Mouse (Mus musculus) heart, embryonic 12.5 days (tissue): Measurements from ENCODE around the gene Epc2. TPM values are rescaled to one million over a fixed set of nuclear protein-coding genes. Genes with fewer than 3 reads are reported as not detected.

Experiments
- ATAC-seq: fragments of 200-750 bp; cut with Nextera tagmentation; 2 replicates; pipeline ENCODE4 v1.8.0; 2017; ENCODE audit warnings: moderate TSS enrichment, moderate library complexity; ENCODE audit not compliant: insufficient number of reproducible peaks, low FRiP score
- H3K27ac ChIP-seq: fragments of 300-500 bp; sonication (generic); 2 replicates; pipeline ENCODE4 v1.5.1; 2016; ENCODE audit warnings: mild to moderate bottlenecking, moderate library complexity; ENCODE audit not compliant: poor library complexity, severe bottlenecking
- H3K27me3 ChIP-seq: fragments of 300-500 bp; sonication (generic); replicated peaks from 2 replicates; pipeline ENCODE4 v1.6.1; 2016; ENCODE audit warnings: mild to moderate bottlenecking, moderate library complexity
- H3K36me3 ChIP-seq: fragments of 300-500 bp; sonication (generic); 2 replicates; pipeline ENCODE4 v1.6.1; 2016; ENCODE audit warnings: mild to moderate bottlenecking, moderate library complexity
- H3K4me1 ChIP-seq: fragments of 300-500 bp; sonication (generic); replicated peaks from 2 replicates; pipeline ENCODE4 v1.6.1; 2016; ENCODE audit warnings: mild to moderate bottlenecking
- H3K4me2 ChIP-seq: fragments of 300-500 bp; sonication (generic); 2 replicates; pipeline ENCODE4 v1.6.1; 2016; ENCODE audit warnings: mild to moderate bottlenecking, moderate library complexity
- H3K4me3 ChIP-seq: fragments of 300-500 bp; sonication (generic); 2 replicates; pipeline ENCODE4 v1.5.1; 2016; ENCODE audit warnings: mild to moderate bottlenecking
- H3K9ac ChIP-seq: fragments of 300-500 bp; sonication (generic); 2 replicates; pipeline ENCODE4 v1.6.1; 2016; ENCODE audit warnings: mild to moderate bottlenecking, moderate library complexity
- H3K9me3 ChIP-seq: fragments of 300-500 bp; sonication (generic); replicated peaks from 2 replicates; pipeline ENCODE4 v1.6.1; 2016; ENCODE audit warnings: mild to moderate bottlenecking, moderate library complexity
- WGBS: fragments of 180-500 bp; shearing (Covaris S2); methylation state at CpG from one replicate; pipeline ENCODE4 v1.1.7; 2016; 5-methylcytosine and 5-hydroxymethylcytosine counted together
- polyA plus RNA-seq: library from polyadenylated mRNA; unstranded; fragments of >200 nt; fragmentation: Nextera tagmentation; extraction: Ambion mirVana; gene quantifications from 2 replicates; pipeline ENCODE4 v1.2.1, GENCODE M21; 2016

Epc2 gene
- polyA plus RNA-seq, 1 experiment from 2014 or later, result 5.5 TPM

DNA sequence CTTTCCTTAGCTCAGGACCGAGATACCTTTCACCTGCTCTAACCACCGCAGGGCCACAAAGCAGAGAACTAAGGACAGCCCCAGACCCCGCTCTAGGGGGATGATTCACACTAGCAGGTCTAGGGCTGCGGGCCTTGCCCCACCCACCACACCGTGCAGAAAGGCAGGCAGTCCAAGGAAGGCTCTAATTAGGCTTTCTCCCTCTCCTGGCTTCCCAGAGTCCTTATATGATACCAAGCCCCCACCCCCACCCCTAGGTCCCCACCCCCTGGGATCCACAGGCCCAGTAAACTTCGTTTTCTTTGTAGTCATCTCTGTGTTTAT, 119.5 kb downstream of the Epc2 start:
- WGBS, result 41% methylated on average over 6 of the region's 6 CpGs
- peaks cover 16% of the 10 kb centered on the region for H3K4me1 ChIP-seq
- 0 out of 2 replicates have a peak, but pooled peaks have one; percentile 45 for ATAC-seq
- no peak overlapping the region for H3K4me3 ChIP-seq
- H3K9me3 ChIP-seq, result no peaks in the 10 kb centered on the region
- H3K9ac ChIP-seq, result no peak overlapping the region
- H3K36me3 ChIP-seq, result no peaks in the 10 kb centered on the region
- no peaks in the 10 kb centered on the region for H3K27me3 ChIP-seq
- H3K4me2 ChIP-seq, result peak overlapping the region; percentile 18; the same call in 1 of the 2 replicates
- no peak overlapping the region for H3K27ac ChIP-seq

GRCm38 (mm10) chr2:49571159-49571920, 120.1 kb downstream of the Epc2 start:
- WGBS, result 67% methylated on average over 11 of the region's 11 CpGs
- H3K9ac ChIP-seq, result no peak overlapping the region
- no peak overlapping the region for H3K4me2 ChIP-seq
- no peak for ATAC-seq
- H3K4me1 ChIP-seq, result peaks cover 16% of the 10 kb centered on the region
- no peak overlapping the region for H3K27ac ChIP-seq
- H3K9me3 ChIP-seq, result no peaks in the 10 kb centered on the region
- no peak overlapping the region for H3K4me3 ChIP-seq
- H3K36me3 ChIP-seq, result no peaks in the 10 kb centered on the region
- H3K27me3 ChIP-seq, result no peaks in the 10 kb centered on the region

- no peak overlapping the region for H3K9ac ChIP-seq
- 67% methylated on average over 12 of the region's 12 CpGs for WGBS
- no peak overlapping the region for H3K4me2 ChIP-seq
These were observed 120.9 kb downstream of the Epc2 start for GRCm38 (mm10) chr2:49572111-49572642.

GRCm38 (mm10) chr2:49572684-49573083, 121.4 kb downstream of the Epc2 start:
- no peak for ATAC-seq
- Histone ChIP-seq H3K27me3 (no peaks in the 10 kb centered on the region), H3K36me3 (no peaks in the 10 kb centered on the region), H3K4me1 (peaks cover 16% of the 10 kb centered on the region), H3K9me3 (no peaks in the 10 kb centered on the region), H3K27ac (no peak overlapping the region), H3K4me2 (no peak overlapping the region), H3K9ac (no peak overlapping the region), H3K4me3 (no peak overlapping the region)
- 78% methylated on average over 9 of the region's 9 CpGs for WGBS

More at GRCm38 (mm10) chr2:49572111-49572642, 120.9 kb downstream of the Epc2 start:
- H3K4me3 ChIP-seq, result no peak overlapping the region
- no peaks in the 10 kb centered on the region for H3K36me3 ChIP-seq
- H3K4me1 ChIP-seq, result peaks cover 16% of the 10 kb centered on the region
- H3K27me3 ChIP-seq, result no peaks in the 10 kb centered on the region
- no peaks in the 10 kb centered on the region for H3K9me3 ChIP-seq
- H3K27ac ChIP-seq, result no peak overlapping the region
- ATAC-seq, result no peak

- WGBS, result 90% methylated on average over 3 of the region's 3 CpGs
- Histone ChIP-seq H3K9ac (no peak overlapping the region), H3K27me3 (no peaks in the 10 kb centered on the region), H3K4me2 (no peak overlapping the region), H3K4me1 (peaks cover 16% of the 10 kb centered on the region), H3K9me3 (no peaks in the 10 kb centered on the region), H3K4me3 (no peak overlapping the region), H3K36me3 (no peaks in the 10 kb centered on the region), H3K27ac (no peak overlapping the region)
- no peak for ATAC-seq
These were observed 122.0 kb downstream of the Epc2 start for GRCm38 (mm10) chr2:49573282-49573681.

DNA sequence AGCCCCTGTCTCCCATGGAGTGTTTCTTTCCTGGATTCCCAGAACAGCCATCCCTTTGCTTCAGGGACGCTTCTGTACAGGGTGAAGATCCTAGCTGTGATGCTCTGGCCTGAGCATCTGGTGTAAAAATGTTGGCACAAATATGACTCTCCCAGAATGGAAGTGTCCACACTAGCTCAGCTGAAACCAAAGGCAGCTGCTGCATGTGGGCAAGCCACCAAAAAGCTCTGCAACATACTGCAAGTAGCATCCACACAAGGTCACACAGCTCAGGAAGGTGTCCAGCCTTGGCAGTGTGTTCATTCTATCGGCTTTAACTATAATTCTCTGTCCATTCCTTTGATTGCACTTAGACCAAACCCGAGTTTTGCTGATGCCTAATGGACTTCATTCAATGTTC, 129.3 kb downstream of the Epc2 start:
- no peak overlapping the region for H3K4me2 ChIP-seq
- H3K27me3 ChIP-seq, result no peaks in the 10 kb centered on the region; the same call in 1 of the 2 replicates
- H3K4me1 ChIP-seq, result no peaks in the 10 kb centered on the region
- no peak overlapping the region for H3K27ac ChIP-seq
- H3K9ac ChIP-seq, result no peak overlapping the region
- no peaks in the 10 kb centered on the region for H3K36me3 ChIP-seq
- ATAC-seq, result no peak
- H3K9me3 ChIP-seq, result no peaks in the 10 kb centered on the region
- H3K4me3 ChIP-seq, result no peak overlapping the region
- WGBS, result 86% methylated on average over 3 of the region's 3 CpGs

GRCm38 (mm10) chr2:49582546-49582945, 131.3 kb downstream of the Epc2 start:
- Histone ChIP-seq H3K27me3 (no peaks in the 10 kb centered on the region; the same call in 1 of the 2 replicates), H3K4me2 (no peak overlapping the region), H3K4me1 (no peaks in the 10 kb centered on the region), H3K27ac (no peak overlapping the region), H3K36me3 (no peaks in the 10 kb centered on the region), H3K9ac (no peak overlapping the region), H3K9me3 (peaks cover 4% of the 10 kb centered on the region; the same call in 1 of the 2 replicates), H3K4me3 (no peak overlapping the region)
- 74% methylated on average over 5 of the region's 5 CpGs for WGBS
- ATAC-seq, result no peak

DNA sequence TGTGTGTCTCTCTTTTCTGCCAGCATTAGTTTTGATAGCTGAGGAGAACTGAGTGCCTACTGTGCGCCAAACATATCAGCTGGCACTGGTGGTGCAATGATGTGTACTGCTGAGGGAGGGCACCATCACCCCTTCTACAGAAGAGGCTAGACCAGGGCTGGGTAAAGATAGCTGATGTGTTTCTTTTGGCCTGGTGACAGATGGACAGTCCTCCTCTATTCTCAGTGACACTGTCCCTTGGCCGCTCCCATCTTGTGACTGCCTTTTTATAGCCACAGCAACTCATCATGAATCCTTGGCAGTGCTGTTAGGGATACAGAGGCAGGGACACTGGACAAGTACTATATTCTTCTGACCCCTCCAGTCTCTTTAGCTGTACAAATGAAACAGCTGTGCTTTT, 132.0 kb downstream of the Epc2 start:
- no peak overlapping the region for H3K9ac ChIP-seq
- no peak overlapping the region for H3K4me2 ChIP-seq
- no peak overlapping the region for H3K4me3 ChIP-seq
- no peak for ATAC-seq
- H3K36me3 ChIP-seq, result no peaks in the 10 kb centered on the region
- no peak overlapping the region for H3K27ac ChIP-seq
- WGBS, result 77% methylated on average over 2 of the region's 2 CpGs
- H3K9me3 ChIP-seq, result peaks cover 6% of the 10 kb centered on the region; the same call in 1 of the 2 replicates
- H3K4me1 ChIP-seq, result no peaks in the 10 kb centered on the region
- H3K27me3 ChIP-seq, result no peaks in the 10 kb centered on the region; the same call in 1 of the 2 replicates

- no peak for ATAC-seq
- H3K4me3 ChIP-seq, result no peak overlapping the region
These were observed 139.2 kb downstream of the Epc2 start for GRCm38 (mm10) chr2:49590450-49590849.

DNA sequence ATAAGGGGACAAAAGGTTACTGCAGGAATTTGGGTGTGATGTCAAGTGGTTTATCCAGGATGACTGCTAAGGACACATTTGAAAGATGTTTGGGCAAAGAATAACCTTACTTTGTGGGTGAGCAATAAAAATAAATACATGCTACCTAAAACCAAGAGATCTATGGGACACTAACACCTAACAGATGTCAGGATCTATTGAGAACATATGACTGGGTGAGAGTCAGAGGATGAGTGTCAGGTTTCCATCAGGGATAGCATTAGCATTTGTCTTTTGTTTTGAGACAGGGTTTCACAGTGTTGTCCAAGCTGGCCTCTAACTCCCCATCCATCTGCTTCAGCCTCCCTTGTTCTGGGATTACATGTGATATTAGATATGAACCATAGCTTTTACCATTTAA, 141.6 kb downstream of the Epc2 start:
- no peak overlapping the region for H3K4me3 ChIP-seq
- no peaks in the 10 kb centered on the region for H3K9me3 ChIP-seq
- no peaks in the 10 kb centered on the region for H3K36me3 ChIP-seq
- no peak overlapping the region for H3K27ac ChIP-seq
- no peak overlapping the region for H3K9ac ChIP-seq
- no peaks in the 10 kb centered on the region for H3K27me3 ChIP-seq
- no peak overlapping the region for H3K4me2 ChIP-seq
- H3K4me1 ChIP-seq, result no peaks in the 10 kb centered on the region
- no peak for ATAC-seq

More at GRCm38 (mm10) chr2:49590450-49590849, 139.2 kb downstream of the Epc2 start:
- Histone ChIP-seq H3K36me3 (no peaks in the 10 kb centered on the region), H3K4me2 (no peak overlapping the region), H3K9me3 (peaks cover 6% of the 10 kb centered on the region; the same call in 1 of the 2 replicates), H3K4me1 (no peaks in the 10 kb centered on the region), H3K27me3 (no peaks in the 10 kb centered on the region), H3K27ac (no peak overlapping the region), H3K9ac (no peak overlapping the region)
- 58% methylated on average over 5 of the region's 5 CpGs for WGBS

DNA sequence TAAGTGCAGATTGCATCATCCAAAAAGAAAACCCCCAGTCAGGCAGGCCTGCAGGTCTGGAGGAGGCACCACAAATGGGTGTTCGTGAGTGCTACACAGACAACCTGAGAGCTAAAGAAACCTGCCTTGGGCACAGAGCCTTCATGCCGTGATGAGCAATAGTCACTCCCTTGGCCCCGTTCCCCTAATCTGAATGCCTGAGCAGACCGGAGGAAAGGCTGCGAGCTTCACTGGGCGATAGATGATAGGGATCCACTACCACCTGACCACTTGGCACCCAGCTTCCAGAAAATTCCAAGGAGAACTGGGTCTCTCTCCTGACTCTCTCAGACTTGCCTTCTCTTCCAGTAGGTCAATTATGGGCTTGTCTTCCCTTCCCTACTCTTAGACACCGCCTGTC, 143.6 kb downstream of the Epc2 start:
- WGBS, result 71% methylated on average over 7 of the region's 7 CpGs

More for the DNA sequence above, 143.6 kb downstream of the Epc2 start:
- H3K4me2 ChIP-seq, result no peak overlapping the region
- no peaks in the 10 kb centered on the region for H3K36me3 ChIP-seq
- no peak overlapping the region for H3K27ac ChIP-seq
- H3K4me1 ChIP-seq, result no peaks in the 10 kb centered on the region
- no peaks in the 10 kb centered on the region for H3K27me3 ChIP-seq
- no peak overlapping the region for H3K4me3 ChIP-seq
- ATAC-seq, result no peak
- H3K9ac ChIP-seq, result no peak overlapping the region
- no peaks in the 10 kb centered on the region for H3K9me3 ChIP-seq
